8 mouse cellular contexts compared by ENCODE assay signal in the genomic region with DNA sequence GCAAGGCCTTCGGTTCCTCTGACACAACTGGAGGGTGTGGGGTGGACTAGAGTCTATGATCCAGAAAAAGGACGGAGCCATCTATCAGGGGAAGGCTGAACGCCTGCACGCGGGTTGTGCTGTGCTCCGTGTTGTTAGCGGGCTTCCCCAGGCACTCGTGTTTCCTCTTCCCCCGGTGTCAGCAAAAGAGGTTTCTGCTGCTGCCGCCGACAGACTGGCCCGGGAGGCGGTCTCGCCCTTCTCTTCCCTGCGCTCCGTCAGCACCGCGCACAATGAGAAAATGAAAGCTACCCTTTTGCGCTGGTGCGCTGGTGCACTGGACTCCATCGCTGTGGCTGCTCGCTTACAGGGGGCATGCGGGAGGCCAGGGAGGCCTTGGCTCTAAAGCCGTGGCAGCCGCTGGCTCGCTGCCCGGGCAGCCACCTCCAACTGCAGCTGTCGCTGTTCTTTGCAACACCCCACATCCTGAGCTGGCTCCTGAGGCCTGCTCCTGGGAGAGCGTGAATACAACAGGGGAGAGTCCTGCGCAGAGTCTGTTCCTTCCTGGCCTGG. TPM values are rescaled to one million over a fixed set of nuclear protein-coding genes. Genes with fewer than 3 reads are reported as not detected.
DNase-seq lines count a peak whose midpoint lies in the region; ATAC-seq and TF ChIP-seq lines count a peak whose summit lies in the region.

No protein-coding gene starts in this region.

- peak; percentile 84 for ATAC-seq in intestine, embryonic 15.5 days
- peak; percentile 71 for ATAC-seq in limb, embryonic 15.5 days (ENCODE audit: insufficient number of reproducible peaks, low FRiP score, low TSS enrichment, low read depth)
- ATAC-seq in midbrain, embryonic 16.5 days: peak; percentile 82

- peak overlapping the region; percentile 88 for H3K4me2 ChIP-seq in intestine, embryonic 15.5 days (replicated peaks)
- H3K4me2 ChIP-seq in limb, embryonic 15.5 days: peak overlapping the region; percentile 62
- H3K4me2 ChIP-seq in midbrain, embryonic 16.5 days (ENCODE audit: low read length): peak overlapping the region; percentile 70

- peak; percentile 35; the same call in 1 of the 2 replicates for TF ChIP-seq POLR2A in spleen, adult 2 months (IDR thresholded peaks at IDR 0.05; ENCODE audit: low read depth, low read length)

- WGBS in intestine, embryonic 15.5 days: 3% methylated on average over 30 of the region's 30 CpGs
- 2% methylated on average over 30 of the region's 30 CpGs for WGBS in limb, embryonic 15.5 days
- 2% methylated on average over 30 of the region's 30 CpGs for WGBS in midbrain, embryonic 16.5 days
- WGBS in spleen, adult 2 months: 2% methylated on average over 30 of the region's 30 CpGs

- H3K9ac ChIP-seq in intestine, embryonic 15.5 days: peak overlapping the region; percentile 64
- peak overlapping the region; percentile 39 for H3K9ac ChIP-seq in limb, embryonic 15.5 days
- peak overlapping the region; percentile 65 for H3K9ac ChIP-seq in midbrain, embryonic 16.5 days (ENCODE audit: low read depth, low read length)

- TF ChIP-seq CTCF in spleen, adult 2 months (IDR thresholded peaks at IDR 0.05; ENCODE audit: extremely low read depth, insufficient read depth, insufficient read length, insufficient replicate concordance): no peak

- H3K27me3 ChIP-seq in intestine, embryonic 15.5 days (replicated peaks): no peaks in the 10 kb centered on the region
- H3K27me3 ChIP-seq in limb, embryonic 15.5 days: no peaks in the 10 kb centered on the region
- H3K27me3 ChIP-seq in midbrain, embryonic 16.5 days (ENCODE audit: control insufficient read depth, insufficient read depth, low read depth, low read length): no peaks in the 10 kb centered on the region
- no peaks in the 10 kb centered on the region for H3K27me3 ChIP-seq in spleen, adult 2 months (ENCODE audit: control insufficient read depth, insufficient read depth, low read length)

- H3K36me3 ChIP-seq in intestine, embryonic 15.5 days: no peaks in the 10 kb centered on the region
- no peaks in the 10 kb centered on the region for H3K36me3 ChIP-seq in limb, embryonic 15.5 days
- no peaks in the 10 kb centered on the region for H3K36me3 ChIP-seq in midbrain, embryonic 16.5 days (ENCODE audit: control insufficient read depth, insufficient read depth, low read length)
- no peaks in the 10 kb centered on the region for H3K36me3 ChIP-seq in spleen, adult 2 months (ENCODE audit: control insufficient read depth, insufficient read depth, low read length)

- peak; percentile 51 for DNase-seq in layer of hippocampus, adult 11-12 months (ENCODE audit: low spot score)
- DNase-seq in layer of hippocampus, adult 9-10 months (ENCODE audit: low spot score): no peak
- DNase-seq in embryo, embryonic 10 days (ENCODE audit: low spot score): peak; percentile 60
- peak; percentile 58 to 75 for DNase-seq in gastrocnemius, postnatal 4 days (ENCODE audit: low spot score in 2 of 2)
- peak in 1 of 2 experiments; percentile 68 for DNase-seq in spleen, adult 2 months (ENCODE audit: low read depth in 1 of 2, low spot score in 2 of 2)

- peak overlapping the region; percentile 95 for H3K27ac ChIP-seq in intestine, embryonic 15.5 days
- peak overlapping the region; percentile 93 for H3K27ac ChIP-seq in limb, embryonic 15.5 days
- H3K27ac ChIP-seq in midbrain, embryonic 16.5 days (ENCODE audit: low read length): peak overlapping the region; percentile 78
- H3K27ac ChIP-seq in spleen, adult 2 months (ENCODE audit: insufficient read depth, low read length): peak overlapping the region; percentile 79

- peak overlapping the region; percentile 40 for H3K4me3 ChIP-seq in intestine, embryonic 15.5 days (replicated peaks)
- H3K4me3 ChIP-seq in limb, embryonic 15.5 days: peak overlapping the region; percentile 38
- peak overlapping the region; percentile 35 for H3K4me3 ChIP-seq in midbrain, embryonic 16.5 days (ENCODE audit: low read depth, low read length)
- peak overlapping the region; percentile 57 for H3K4me3 ChIP-seq in spleen, adult 2 months (ENCODE audit: extremely low read depth, insufficient read depth, insufficient read length)

- H3K4me1 ChIP-seq in intestine, embryonic 15.5 days (replicated peaks): peaks cover 16% of the 10 kb centered on the region
- peaks cover 26% of the 10 kb centered on the region for H3K4me1 ChIP-seq in limb, embryonic 15.5 days
- peaks cover 9% of the 10 kb centered on the region for H3K4me1 ChIP-seq in midbrain, embryonic 16.5 days (ENCODE audit: control insufficient read depth, insufficient read depth, low read length)
- peaks cover 10% of the 10 kb centered on the region; the same call in 1 of the 2 replicates for H3K4me1 ChIP-seq in spleen, adult 2 months (ENCODE audit: control insufficient read depth, insufficient read depth, insufficient read length)

- H3K9me3 ChIP-seq in intestine, embryonic 15.5 days: no peaks in the 10 kb centered on the region
- no peaks in the 10 kb centered on the region for H3K9me3 ChIP-seq in limb, embryonic 15.5 days
- 0 out of 2 replicates have a peak, but pooled peaks cover 3% of the 10 kb centered on the region for H3K9me3 ChIP-seq in midbrain, embryonic 16.5 days (replicated peaks; ENCODE audit: control insufficient read depth, low read length, poor library complexity, severe bottlenecking)

RNA-seq across cellular contexts. Expression of a gene that starts 36.3 kb away (rescaled TPM):
- total RNA-seq in gastrocnemius, postnatal 4 days (2021): 1 to 10 TPM; 1.5 to 3.6 TPM
- polyA plus RNA-seq in intestine, embryonic 15.5 days (2015; fragmentation: Nextera tagmentation; extraction: Ambion mirVana): 0.57 and 2.3 TPM in 2 replicates
- polyA plus RNA-seq in limb, embryonic 15.5 days (2015; fragmentation: Nextera tagmentation; extraction: Ambion mirVana): 1.2 and 3.7 TPM in 2 replicates
- 5.7 and 6.7 TPM in 2 replicates for polyA plus RNA-seq in midbrain, embryonic 16.5 days (2015; fragmentation: Nextera tagmentation; extraction: Ambion mirVana)
- polyA plus RNA-seq in spleen, adult 2 months (2012; rRNA removed): not detected in 2 replicates
